Mouse (Mus musculus) kidney, postnatal 25 days (tissue): Measurements from ENCODE around the gene Ndufs3.
"Not testable (repeated sequence)": the region's sequence is repeated elsewhere in the genome, so short reads cannot be mapped to it uniquely, and the experiment has no call there.

Experiments used
- DNase-seq, 2 experiments: peaks; one replicate each; pipeline ENCODE4 v3.0.0; 2021; ENCODE audit warnings: mixed read lengths in 2 of 2

Ndufs3 gene

GRCm38 (mm10) chr2:90904856-90905224 is 213 bp upstream of the Ndufs3 start:
- peak; percentile 63 to 76 for DNase-seq

- DNase-seq = no peak
Measured at GRCm38 (mm10) chr2:90903398-90903797, 1.2 kb downstream of the Ndufs3 start.

- not testable (repeated sequence) for DNase-seq
Measured at GRCm38 (mm10) chr2:90894299-90894677, 10.3 kb downstream of the Ndufs3 start.

- no peak for DNase-seq
Measured at GRCm38 (mm10) chr2:90893673-90894298, 10.8 kb downstream of the Ndufs3 start.

GRCm38 (mm10) chr2:90889550-90890548 is 14.8 kb downstream of the Ndufs3 start:
- peak; percentile 43 to 81 for DNase-seq

GRCm38 (mm10) chr2:90887627-90888026 is 17.0 kb downstream of the Ndufs3 start:
- no peak for DNase-seq

GRCm38 (mm10) chr2:90886436-90886835 is 18.2 kb downstream of the Ndufs3 start:
- DNase-seq = no peak

- peak; percentile 22 to 55 for DNase-seq
Measured at GRCm38 (mm10) chr2:90885218-90886041, 19.2 kb downstream of the Ndufs3 start, which contains the start of gene C1qtnf4. TSS of gene C1qtnf4 (plus strand) at chr2:90885860.

- DNase-seq = no peak
Measured at GRCm38 (mm10) chr2:90881824-90882223, 22.8 kb downstream of the Ndufs3 start.

- no peak for DNase-seq
Measured at GRCm38 (mm10) chr2:90880144-90880785, 24.4 kb downstream of the Ndufs3 start.

GRCm38 (mm10) chr2:90879419-90879818 is 25.2 kb downstream of the Ndufs3 start:
- DNase-seq = no peak

- DNase-seq = no peak
Measured at GRCm38 (mm10) chr2:90877584-90878259, 26.9 kb downstream of the Ndufs3 start.

- no peak for DNase-seq
Measured at GRCm38 (mm10) chr2:90875239-90875638, 29.4 kb downstream of the Ndufs3 start.

- DNase-seq = no peak
Measured at GRCm38 (mm10) chr2:90874025-90874424, 30.6 kb downstream of the Ndufs3 start.

- DNase-seq = no peak
Measured at GRCm38 (mm10) chr2:90871180-90871961, 33.3 kb downstream of the Ndufs3 start.

GRCm38 (mm10) chr2:90870136-90870601 is 34.5 kb downstream of the Ndufs3 start:
- DNase-seq = no peak

- peak; percentile 85 to 91 for DNase-seq
Measured at GRCm38 (mm10) chr2:90866524-90866923, 38.1 kb downstream of the Ndufs3 start.

GRCm38 (mm10) chr2:90864184-90864583 is 40.4 kb downstream of the Ndufs3 start:
- DNase-seq = no peak

GRCm38 (mm10) chr2:90861486-90861885 is 43.1 kb downstream of the Ndufs3 start:
- no peak for DNase-seq

GRCm38 (mm10) chr2:90850401-90850800 is 54.2 kb downstream of the Ndufs3 start:
- DNase-seq = no peak

GRCm38 (mm10) chr2:90848331-90848730 is 56.3 kb downstream of the Ndufs3 start:
- DNase-seq = no peak
